Mouse (Mus musculus): ENCODE measurements around the gene Wdr13. TPM values are rescaled to one million over a fixed set of nuclear protein-coding genes. Genes with fewer than 3 reads are reported as not detected.

Wdr13 gene
- polyA plus RNA-seq, 1 experiment from 2014 or later, result 65.5 TPM

DNA sequence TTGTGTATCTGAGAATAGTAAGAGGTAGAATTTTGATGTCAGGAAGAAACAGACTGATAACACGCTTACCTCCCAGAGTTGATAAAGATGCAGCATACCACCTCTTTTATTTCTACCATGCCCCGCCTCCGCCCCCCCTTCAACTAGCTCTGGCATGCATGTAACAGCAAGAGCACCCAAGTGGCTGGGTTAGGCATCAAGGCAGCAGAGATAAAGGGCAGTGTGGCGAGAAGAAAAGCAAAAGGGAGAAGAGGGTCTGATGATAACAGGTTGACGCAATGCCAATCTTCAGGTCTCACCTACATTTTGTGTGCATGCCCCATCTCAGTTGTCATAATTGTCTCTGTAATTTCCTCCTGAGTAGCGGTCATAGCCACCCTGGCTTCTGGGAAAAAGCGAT lies 10.3 kb upstream of the Wdr13 start:
- WGBS, result 87% methylated on average over 7 of the region's 7 CpGs
- no peak for ATAC-seq (ENCODE audit: low FRiP score, low read depth)

DNA sequence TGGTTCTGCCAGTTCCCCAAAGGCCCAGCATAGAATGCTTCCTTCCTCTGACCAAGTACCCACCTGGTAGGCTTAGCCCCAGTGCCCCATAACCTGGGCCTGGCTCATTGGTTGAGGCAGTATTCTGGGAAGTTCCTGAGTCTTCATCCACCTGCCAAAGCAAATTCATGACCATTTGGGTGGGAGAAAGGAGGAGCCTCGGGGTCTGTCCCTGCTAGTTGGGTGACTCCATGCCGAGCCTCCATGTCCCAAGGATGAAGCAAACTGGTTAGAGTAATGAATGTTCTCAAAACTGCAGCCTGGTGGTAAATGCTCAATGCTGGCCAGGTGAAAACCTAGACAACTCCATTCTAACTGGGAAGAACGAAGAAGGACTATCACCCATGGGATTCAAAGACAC lies 8.4 kb upstream of the Wdr13 start:
- H3K27ac ChIP-seq (replicated peaks), result no peak overlapping the region
- 78% methylated on average over 3 of the region's 3 CpGs for WGBS
- peaks cover 11% of the 10 kb centered on the region for H3K4me1 ChIP-seq (replicated peaks)
- H3K27me3 ChIP-seq, result no peaks in the 10 kb centered on the region
- ATAC-seq (ENCODE audit: low FRiP score, low read depth), result no peak
- H3K9ac ChIP-seq, result no peak overlapping the region
- H3K36me3 ChIP-seq, result peaks cover 20% of the 10 kb centered on the region
- no peak overlapping the region for H3K4me2 ChIP-seq
- H3K9me3 ChIP-seq, result no peaks in the 10 kb centered on the region
- no peak overlapping the region for H3K4me3 ChIP-seq

More for the DNA sequence above, 10.3 kb upstream of the Wdr13 start:
- Histone ChIP-seq H3K27me3 (no peaks in the 10 kb centered on the region), H3K27ac (replicated peaks) (no peak overlapping the region), H3K4me1 (replicated peaks) (peaks cover 12% of the 10 kb centered on the region), H3K4me3 (no peak overlapping the region), H3K36me3 (peaks cover 20% of the 10 kb centered on the region), H3K9me3 (no peaks in the 10 kb centered on the region), H3K9ac (no peak overlapping the region), H3K4me2 (no peak overlapping the region)

DNA sequence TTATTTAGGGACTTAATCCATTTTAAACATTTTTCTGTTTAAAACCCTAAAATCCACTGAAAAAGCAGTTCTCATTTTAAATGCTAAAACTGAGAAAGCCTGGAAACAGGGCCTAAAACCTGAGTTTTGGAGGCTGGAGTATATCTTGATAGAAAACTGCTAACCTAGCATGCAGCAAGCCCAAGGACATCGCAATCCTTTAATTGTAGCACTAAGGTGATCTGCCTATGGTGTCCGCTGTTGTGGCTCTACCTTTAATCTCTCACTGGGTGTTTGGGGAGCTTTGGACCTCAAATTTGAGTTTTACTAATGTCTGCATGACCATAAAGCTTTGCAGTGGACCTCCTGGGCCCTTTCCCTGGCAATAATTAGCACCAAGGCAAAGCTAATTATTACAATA lies 7.8 kb upstream of the Wdr13 start:
- Histone ChIP-seq H3K4me3 (no peak overlapping the region), H3K27me3 (no peaks in the 10 kb centered on the region), H3K9me3 (no peaks in the 10 kb centered on the region), H3K9ac (no peak overlapping the region), H3K27ac (replicated peaks) (no peak overlapping the region), H3K4me1 (replicated peaks) (peaks cover 10% of the 10 kb centered on the region), H3K4me2 (no peak overlapping the region), H3K36me3 (peaks cover 20% of the 10 kb centered on the region)
- 95% methylated on average over 2 of the region's 2 CpGs for WGBS
- ATAC-seq (ENCODE audit: low FRiP score, low read depth), result no peak

DNA sequence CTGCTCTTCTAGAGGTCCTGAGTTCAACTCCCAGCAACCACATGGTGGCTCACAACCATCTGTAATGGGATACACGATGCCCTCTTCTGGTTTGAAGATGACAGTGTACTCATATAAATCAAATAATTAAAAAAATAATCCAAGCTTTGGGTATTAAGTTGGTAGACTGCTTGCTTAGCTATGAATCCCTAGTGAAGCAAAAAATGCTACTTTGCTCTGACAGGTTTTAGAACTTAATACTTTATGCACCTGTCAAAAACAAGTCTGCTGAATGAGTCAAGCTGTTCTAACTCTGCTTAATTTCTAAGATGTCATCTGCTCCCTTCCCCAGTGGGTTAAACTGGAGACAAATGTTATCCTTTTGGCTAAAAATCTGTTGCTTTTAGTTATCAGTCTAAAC lies 6.8 kb upstream of the Wdr13 start:
- H3K4me2 ChIP-seq, result no peak overlapping the region
- peaks cover 20% of the 10 kb centered on the region for H3K36me3 ChIP-seq
- no peaks in the 10 kb centered on the region for H3K27me3 ChIP-seq
- no peak overlapping the region for H3K9ac ChIP-seq
- no peak overlapping the region for H3K4me3 ChIP-seq
- H3K27ac ChIP-seq (replicated peaks), result no peak overlapping the region
- WGBS, result 47% methylated on average over 1 of the region's 1 CpGs
- peaks cover 10% of the 10 kb centered on the region for H3K4me1 ChIP-seq (replicated peaks)
- no peak for ATAC-seq (ENCODE audit: low FRiP score, low read depth)
- H3K9me3 ChIP-seq, result no peaks in the 10 kb centered on the region

DNA sequence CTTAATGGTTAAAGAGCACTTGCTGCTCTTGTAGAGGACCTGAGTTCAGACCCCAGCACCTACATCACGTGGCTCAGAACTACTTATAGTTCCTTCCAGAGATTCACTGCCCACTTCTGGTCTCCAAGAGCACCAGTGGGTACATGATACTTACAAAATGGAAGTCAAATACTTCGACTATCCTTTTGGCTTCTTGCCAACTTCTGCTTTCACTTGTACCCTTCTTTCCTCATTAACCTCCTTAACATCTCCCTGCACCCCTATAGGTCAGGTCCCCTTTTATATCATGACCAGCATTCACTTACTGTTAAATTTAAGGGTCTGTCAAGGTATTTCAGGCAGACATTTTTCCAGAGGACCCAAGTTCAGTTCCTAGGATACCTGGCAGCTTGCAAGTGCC lies 3.2 kb upstream of the Wdr13 start:
- Histone ChIP-seq H3K4me1 (replicated peaks) (peaks cover 4% of the 10 kb centered on the region; the same call in 1 of the 2 replicates), H3K9ac (no peak overlapping the region), H3K9me3 (no peaks in the 10 kb centered on the region), H3K27ac (replicated peaks) (no peak overlapping the region), H3K27me3 (no peaks in the 10 kb centered on the region), H3K4me2 (no peak overlapping the region), H3K36me3 (peaks cover 5% of the 10 kb centered on the region), H3K4me3 (no peak overlapping the region)
- ATAC-seq (ENCODE audit: low FRiP score, low read depth), result no peak
- 58% methylated on average over 2 of the region's 2 CpGs for WGBS

DNA sequence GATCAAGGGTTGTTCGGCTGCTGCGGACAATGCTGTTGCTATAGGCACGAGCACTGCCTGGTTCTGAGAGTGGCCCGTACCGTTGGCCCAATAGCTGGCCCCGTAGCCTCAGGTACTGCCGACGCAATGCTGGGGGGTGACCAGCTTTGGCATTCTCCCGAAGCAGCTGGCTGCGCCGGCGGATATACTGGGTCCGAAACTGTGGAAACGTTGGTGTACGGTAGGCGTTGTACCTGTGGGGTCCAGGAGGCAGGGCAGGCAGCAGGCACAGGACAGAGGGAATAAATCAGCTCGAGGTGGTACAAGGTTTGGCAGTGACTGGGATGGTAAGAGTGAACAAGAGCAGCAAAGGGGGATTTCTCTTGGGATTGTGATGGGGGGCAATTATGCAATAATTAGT lies 1.3 kb downstream of the Wdr13 start:
- peaks cover 13% of the 10 kb centered on the region for H3K36me3 ChIP-seq
- ATAC-seq (ENCODE audit: low FRiP score, low read depth), result no peak
- peak overlapping the region; percentile 55 for H3K4me3 ChIP-seq
- no peaks in the 10 kb centered on the region for H3K27me3 ChIP-seq
- no peaks in the 10 kb centered on the region for H3K9me3 ChIP-seq
- no peak overlapping the region for H3K9ac ChIP-seq
- peak overlapping the region; percentile 51 for H3K4me2 ChIP-seq
- peaks cover 4% of the 10 kb centered on the region; the same call in 1 of the 2 replicates for H3K4me1 ChIP-seq (replicated peaks)
- H3K27ac ChIP-seq (replicated peaks), result 0 out of 2 replicates have a peak overlapping the region, but pooled peaks have one; percentile 96
- WGBS, result 91% methylated on average over 17 of the region's 17 CpGs

DNA sequence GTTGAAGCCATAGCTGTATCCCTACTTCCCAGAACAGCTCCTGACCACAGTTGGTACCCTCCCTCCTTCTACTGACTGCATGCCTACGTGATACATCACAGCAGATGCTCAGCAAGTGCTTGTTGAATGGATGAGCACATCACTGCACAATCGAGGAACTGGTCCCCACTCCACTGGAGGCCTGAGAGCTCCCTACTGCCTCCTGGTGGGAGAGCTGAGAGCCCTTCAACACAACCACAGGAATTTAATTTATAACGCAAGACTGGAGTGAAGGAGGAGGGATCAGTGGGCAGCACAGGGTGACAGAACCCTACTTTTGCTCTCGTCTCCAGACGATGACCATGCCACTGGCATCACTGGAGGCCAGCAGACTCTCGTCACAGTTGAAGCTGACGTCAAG lies 7.5 kb downstream of the Wdr13 start:
- Histone ChIP-seq H3K36me3 (peaks cover 23% of the 10 kb centered on the region), H3K9ac (no peak overlapping the region), H3K4me2 (no peak overlapping the region), H3K9me3 (no peaks in the 10 kb centered on the region), H3K27me3 (no peaks in the 10 kb centered on the region), H3K27ac (replicated peaks) (no peak overlapping the region), H3K4me3 (no peak overlapping the region), H3K4me1 (replicated peaks) (no peaks in the 10 kb centered on the region)
- WGBS, result 82% methylated on average over 7 of the region's 7 CpGs
- no peak for ATAC-seq (ENCODE audit: low FRiP score, low read depth)

DNA sequence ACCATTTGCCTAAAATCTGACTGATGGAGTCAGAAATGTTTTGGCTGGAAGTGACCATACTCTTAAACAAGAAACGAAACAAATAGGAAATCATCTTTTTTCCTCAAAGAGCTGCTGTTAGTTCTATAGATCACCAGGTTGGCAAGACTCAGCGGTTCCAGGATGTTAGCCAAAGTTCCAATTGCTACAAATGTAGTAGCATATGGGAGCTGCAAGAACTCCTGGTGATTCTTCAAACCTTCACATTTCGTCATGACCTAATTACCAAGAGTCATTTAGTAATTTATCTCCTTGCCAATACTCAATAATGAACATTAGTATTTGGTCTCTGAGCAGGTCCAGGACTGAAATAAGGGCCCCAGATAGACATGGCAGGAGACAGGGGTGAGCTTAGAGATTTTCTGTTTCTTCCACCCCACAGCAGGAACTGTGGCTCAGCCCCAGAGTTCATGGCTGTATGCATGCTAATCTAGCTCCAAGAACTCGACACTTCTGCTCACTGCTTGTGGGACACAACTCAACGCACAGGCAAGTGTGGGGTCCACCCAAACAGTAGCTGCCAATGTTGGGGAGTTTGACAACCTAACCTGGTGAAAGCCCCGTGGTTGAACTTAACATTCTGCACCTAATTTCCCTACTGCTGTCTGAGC lies 8.7 kb downstream of the Wdr13 start:
- H3K9me3 ChIP-seq, result no peaks in the 10 kb centered on the region
- H3K9ac ChIP-seq, result no peak overlapping the region
- 84% methylated on average over 6 of the region's 6 CpGs for WGBS
- H3K27me3 ChIP-seq, result no peaks in the 10 kb centered on the region
- no peak overlapping the region for H3K4me3 ChIP-seq
- no peak overlapping the region for H3K4me2 ChIP-seq
- H3K4me1 ChIP-seq (replicated peaks), result no peaks in the 10 kb centered on the region
- peaks cover 22% of the 10 kb centered on the region for H3K36me3 ChIP-seq
- H3K27ac ChIP-seq (replicated peaks), result no peak overlapping the region
- no peak for ATAC-seq (ENCODE audit: low FRiP score, low read depth)

DNA sequence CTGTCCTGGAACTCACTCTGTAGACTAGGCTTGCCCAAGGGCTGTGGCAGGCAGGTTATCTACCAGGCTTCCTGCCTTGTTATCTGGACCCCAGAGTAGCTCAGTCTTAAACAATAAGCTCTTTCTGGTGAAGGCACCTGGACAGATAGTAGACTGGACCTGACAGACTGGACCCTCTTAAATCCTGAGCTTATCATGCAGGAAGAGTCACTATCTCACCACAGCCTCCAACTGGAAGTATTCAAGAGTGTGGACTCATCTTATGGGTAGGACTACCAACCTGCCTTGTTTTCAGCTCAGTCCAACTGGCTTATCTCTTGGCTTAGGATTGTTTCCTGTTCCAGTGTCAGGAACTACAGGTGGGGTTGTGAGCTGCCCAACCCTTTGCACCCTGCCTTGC lies 15.4 kb downstream of the Wdr13 start:
- Histone ChIP-seq H3K27me3 (no peaks in the 10 kb centered on the region), H3K4me3 (no peak overlapping the region), H3K4me2 (no peak overlapping the region), H3K36me3 (0 out of 2 replicates have a peak, but pooled peaks cover 4% of the 10 kb centered on the region), H3K9me3 (no peaks in the 10 kb centered on the region), H3K4me1 (replicated peaks) (no peaks in the 10 kb centered on the region), H3K9ac (no peak overlapping the region), H3K27ac (replicated peaks) (no peak overlapping the region)
- no peak for ATAC-seq (ENCODE audit: low FRiP score, low read depth)

DNA sequence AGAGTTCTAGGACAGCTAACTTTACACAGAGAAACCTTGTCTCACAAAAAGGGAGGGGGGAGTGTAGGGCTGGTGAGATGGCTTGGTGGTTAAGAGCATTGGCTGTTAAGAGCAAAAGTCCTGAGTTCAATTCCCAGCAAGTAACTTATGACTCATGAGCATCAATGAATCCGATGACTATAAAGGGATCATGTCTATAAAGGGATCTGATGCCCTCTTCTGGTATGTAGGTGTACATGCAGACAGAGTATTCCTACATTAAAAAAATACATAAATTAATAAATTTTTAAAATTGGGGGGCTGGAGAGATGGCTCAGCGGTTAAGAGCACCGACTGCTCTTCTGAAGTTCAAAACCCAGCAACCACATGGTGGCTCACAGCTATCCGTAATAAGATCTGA lies 17.4 kb downstream of the Wdr13 start:
- Histone ChIP-seq H3K27ac (replicated peaks) (no peak overlapping the region), H3K36me3 (0 out of 2 replicates have a peak, but pooled peaks cover 4% of the 10 kb centered on the region), H3K4me3 (no peak overlapping the region), H3K4me1 (replicated peaks) (no peaks in the 10 kb centered on the region), H3K9ac (no peak overlapping the region), H3K27me3 (no peaks in the 10 kb centered on the region), H3K4me2 (no peak overlapping the region), H3K9me3 (no peaks in the 10 kb centered on the region)
- no peak for ATAC-seq (ENCODE audit: low FRiP score, low read depth)
- WGBS, result 81% methylated on average over 4 of the region's 4 CpGs

DNA sequence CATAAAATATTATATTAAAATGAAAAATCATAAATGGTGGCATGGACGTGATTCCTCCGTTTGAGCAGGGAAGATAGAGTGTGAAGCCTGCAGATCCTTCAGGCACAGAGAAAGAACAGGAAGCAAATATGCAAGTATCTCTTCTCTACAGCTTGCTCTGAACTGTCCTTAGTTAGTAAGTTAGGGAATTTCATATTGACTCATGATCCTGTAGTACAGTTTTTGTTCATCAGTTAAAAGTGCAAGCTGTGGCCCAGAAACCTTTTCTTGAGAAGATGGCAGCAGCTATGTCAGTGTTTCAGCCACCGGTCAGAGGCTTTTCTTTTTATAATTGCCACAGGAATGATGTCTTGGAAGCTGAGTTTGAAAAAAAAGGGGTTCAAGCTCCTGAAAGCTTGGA lies 27.7 kb downstream of the Wdr13 start:
- Histone ChIP-seq H3K9me3 (no peaks in the 10 kb centered on the region), H3K9ac (no peak overlapping the region), H3K36me3 (no peaks in the 10 kb centered on the region), H3K27me3 (no peaks in the 10 kb centered on the region), H3K4me3 (no peak overlapping the region), H3K4me2 (no peak overlapping the region), H3K27ac (replicated peaks) (no peak overlapping the region), H3K4me1 (replicated peaks) (peaks cover 7% of the 10 kb centered on the region; the same call in 1 of the 2 replicates)
- 99% methylated on average over 3 of the region's 3 CpGs for WGBS
- ATAC-seq (ENCODE audit: low FRiP score, low read depth), result no peak

DNA sequence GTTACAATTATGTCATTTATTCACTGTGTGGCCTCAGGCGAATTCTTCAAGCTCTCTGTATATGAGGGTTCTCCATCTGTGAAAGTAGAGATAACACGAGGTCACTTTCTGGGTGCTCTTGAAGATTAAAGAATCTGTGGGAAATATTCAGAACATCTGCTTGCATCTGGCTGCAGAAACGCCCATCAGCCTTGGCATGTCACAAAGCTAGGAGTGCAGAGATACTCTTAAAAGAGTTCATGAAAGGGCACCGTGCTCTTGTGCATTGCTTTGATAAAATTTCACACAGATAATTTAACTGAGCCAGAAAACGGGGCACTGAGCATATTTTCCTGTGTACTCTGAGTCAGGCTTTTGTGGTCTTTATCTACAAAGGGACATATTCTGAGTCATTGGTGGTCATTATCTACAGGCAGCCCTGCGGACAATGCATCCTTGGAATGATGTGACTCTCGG lies 30.5 kb downstream of the Wdr13 start:
- H3K9ac ChIP-seq, result no peak overlapping the region
- WGBS, result 63% methylated on average over 7 of the region's 7 CpGs
- ATAC-seq (ENCODE audit: low FRiP score, low read depth), result no peak
- no peaks in the 10 kb centered on the region for H3K9me3 ChIP-seq
- H3K4me1 ChIP-seq (replicated peaks), result peaks cover 8% of the 10 kb centered on the region; the same call in 1 of the 2 replicates
- no peak overlapping the region for H3K27ac ChIP-seq (replicated peaks)
- no peaks in the 10 kb centered on the region for H3K27me3 ChIP-seq
- H3K4me2 ChIP-seq, result no peak overlapping the region
- no peak overlapping the region for H3K4me3 ChIP-seq
- H3K36me3 ChIP-seq, result no peaks in the 10 kb centered on the region

DNA sequence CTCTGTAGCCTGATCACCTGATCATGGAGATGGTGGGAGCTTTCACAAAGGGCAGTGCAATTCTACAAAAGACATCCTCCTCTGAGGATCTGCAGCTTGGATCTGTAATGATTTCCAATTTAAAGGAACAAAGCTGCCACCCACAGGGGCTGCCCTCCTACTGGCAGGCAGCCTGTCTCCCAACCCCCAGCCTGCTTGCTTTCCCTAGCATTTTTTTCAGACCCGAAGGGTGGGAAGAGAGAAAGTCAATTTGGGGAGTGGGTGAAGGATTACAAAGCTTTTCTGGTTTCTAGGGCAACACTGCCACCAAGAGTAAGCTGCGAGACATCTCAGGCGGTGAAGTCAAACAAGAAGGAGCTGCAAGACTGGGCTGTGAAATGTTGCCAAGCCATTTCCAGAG lies 31.7 kb downstream of the Wdr13 start:
- Histone ChIP-seq H3K4me1 (replicated peaks) (peaks cover 8% of the 10 kb centered on the region; the same call in 1 of the 2 replicates), H3K4me2 (no peak overlapping the region), H3K9me3 (no peaks in the 10 kb centered on the region), H3K27ac (replicated peaks) (peak overlapping the region; percentile 84), H3K36me3 (no peaks in the 10 kb centered on the region), H3K4me3 (no peak overlapping the region), H3K9ac (no peak overlapping the region), H3K27me3 (no peaks in the 10 kb centered on the region)
- WGBS, result 31% methylated on average over 3 of the region's 3 CpGs
- ATAC-seq (ENCODE audit: low FRiP score, low read depth), result peak; percentile 65

Data from hindbrain, embryonic 15.5 days (tissue).